Mouse (Mus musculus): ENCODE data around the gene Hist3h2ba. TPM values are rescaled to one million over a fixed set of nuclear protein-coding genes. Genes with fewer than 3 reads are reported as not detected.
"Not testable (repeated sequence)": the region's sequence is repeated elsewhere in the genome, so short reads cannot be mapped to it uniquely, and the experiment has no call there.

The Hist3h2ba gene
- polyA plus RNA-seq, 1 experiment from 2014 or later: 5.5 TPM

- Histone ChIP-seq H3K4me1 (replicated peaks) (peaks cover 35% of the 10 kb centered on the region), H3K9ac (peak overlapping the region; percentile 98), H3K4me3 (replicated peaks) (peak overlapping the region; percentile 94), H3K27ac (peak overlapping the region; percentile 95), H3K27me3 (peaks cover 18% of the 10 kb centered on the region), H3K9me3 (replicated peaks) (no peaks in the 10 kb centered on the region), H3K4me2 (peak overlapping the region; percentile 96), H3K36me3 (peaks cover 29% of the 10 kb centered on the region)
- ATAC-seq (ENCODE audit: low read depth): no peak
- WGBS (ENCODE audit: insufficient replicate concordance): 23% methylated on average over 6 of the region's 6 CpGs
- no peak for DNase-seq
These were observed 9.7 kb upstream of the Hist3h2ba start for GRCm38 (mm10) chr11:58939088-58939439.

GRCm38 (mm10) chr11:58944136-58944535 is 4.6 kb upstream of the Hist3h2ba start:
- no peak overlapping the region for H3K4me3 ChIP-seq (replicated peaks)
- 65% methylated on average over 5 of the region's 5 CpGs for WGBS (ENCODE audit: insufficient replicate concordance)
- no peak overlapping the region for H3K9ac ChIP-seq
- no peaks in the 10 kb centered on the region for H3K9me3 ChIP-seq (replicated peaks)
- no peak overlapping the region for H3K4me2 ChIP-seq
- H3K27me3 ChIP-seq: peaks cover 69% of the 10 kb centered on the region
- DNase-seq (no peak), ATAC-seq (ENCODE audit: low read depth) (no peak)
- no peaks in the 10 kb centered on the region for H3K36me3 ChIP-seq
- H3K27ac ChIP-seq: no peak overlapping the region
- H3K4me1 ChIP-seq (replicated peaks): peaks cover 22% of the 10 kb centered on the region

- Histone ChIP-seq H3K27me3 (peaks cover 97% of the 10 kb centered on the region), H3K4me2 (peak overlapping the region; percentile 77; the same call in 1 of the 2 replicates), H3K36me3 (no peaks in the 10 kb centered on the region), H3K4me3 (replicated peaks) (no peak overlapping the region), H3K9ac (peak overlapping the region; percentile 0; the same call in 1 of the 2 replicates), H3K27ac (no peak overlapping the region), H3K4me1 (replicated peaks) (peaks cover 27% of the 10 kb centered on the region), H3K9me3 (replicated peaks) (no peaks in the 10 kb centered on the region)
- no peak for ATAC-seq (ENCODE audit: low read depth)
- no peak for DNase-seq
- WGBS (ENCODE audit: insufficient replicate concordance): 53% methylated on average over 3 of the region's 3 CpGs
These were observed 1.4 kb upstream of the Hist3h2ba start for GRCm38 (mm10) chr11:58947306-58947705.

- peak overlapping the region; percentile 59 for H3K4me3 ChIP-seq (replicated peaks)
- H3K9me3 ChIP-seq (replicated peaks): no peaks in the 10 kb centered on the region
- peak overlapping the region; percentile 35 for H3K27ac ChIP-seq
- H3K27me3 ChIP-seq: peaks cover 90% of the 10 kb centered on the region
- 20% methylated on average over 23 of the region's 23 CpGs for WGBS (ENCODE audit: insufficient replicate concordance)
- peak overlapping the region; percentile 35 for H3K9ac ChIP-seq
- H3K4me2 ChIP-seq: peak overlapping the region; percentile 77
- ATAC-seq (ENCODE audit: low read depth) (peak; percentile 43; the same call in 1 of the 2 replicates), DNase-seq (no peak)
- H3K36me3 ChIP-seq: no peaks in the 10 kb centered on the region
- H3K4me1 ChIP-seq (replicated peaks): peaks cover 30% of the 10 kb centered on the region
These were observed 757 bp upstream of the Hist3h2ba start for GRCm38 (mm10) chr11:58947798-58948528.

- peak overlapping the region; percentile 59 for H3K4me3 ChIP-seq (replicated peaks)
- no peak for ATAC-seq (ENCODE audit: low read depth)
- H3K4me2 ChIP-seq: peak overlapping the region; percentile 77
- 20% methylated on average over 20 of the region's 20 CpGs for WGBS (ENCODE audit: insufficient replicate concordance)
- peaks cover 72% of the 10 kb centered on the region for H3K27me3 ChIP-seq
- no peaks in the 10 kb centered on the region for H3K9me3 ChIP-seq (replicated peaks)
- peak overlapping the region; percentile 74 for H3K9ac ChIP-seq
- H3K27ac ChIP-seq: peak overlapping the region; percentile 77
- DNase-seq: no peak
- H3K36me3 ChIP-seq: no peaks in the 10 kb centered on the region
- H3K4me1 ChIP-seq (replicated peaks): peaks cover 40% of the 10 kb centered on the region
These were observed 1.0 kb downstream of the Hist3h2ba start for GRCm38 (mm10) chr11:58949480-58950431.

GRCm38 (mm10) chr11:58951210-58951609 is 2.5 kb downstream of the Hist3h2ba start:
- Histone ChIP-seq H3K4me3 (replicated peaks) (no peak overlapping the region), H3K4me1 (replicated peaks) (peaks cover 46% of the 10 kb centered on the region), H3K36me3 (no peaks in the 10 kb centered on the region), H3K9me3 (replicated peaks) (no peaks in the 10 kb centered on the region), H3K9ac (no peak overlapping the region), H3K4me2 (no peak overlapping the region), H3K27me3 (peaks cover 57% of the 10 kb centered on the region), H3K27ac (no peak overlapping the region)
- DNase-seq (no peak), ATAC-seq (ENCODE audit: low read depth) (no peak)
- WGBS (ENCODE audit: insufficient replicate concordance): 78% methylated on average over 5 of the region's 5 CpGs

GRCm38 (mm10) chr11:58953351-58954169 is 4.8 kb downstream of the Hist3h2ba start:
- peak; percentile 32 for ATAC-seq (ENCODE audit: low read depth)
- under 1% methylated on average over 33 of the region's 33 CpGs for WGBS (ENCODE audit: insufficient replicate concordance)

GRCm38 (mm10) chr11:58954170-58954419 is 5.4 kb downstream of the Hist3h2ba start:
- Histone ChIP-seq H3K4me1 (replicated peaks) (peaks cover 58% of the 10 kb centered on the region), H3K27me3 (peaks cover 29% of the 10 kb centered on the region), H3K27ac (peak overlapping the region; percentile 100), H3K9ac (peak overlapping the region; percentile 91), H3K4me2 (peak overlapping the region; percentile 95), H3K4me3 (replicated peaks) (peak overlapping the region; percentile 93), H3K36me3 (peaks cover 23% of the 10 kb centered on the region)
- not testable (repeated sequence) for DNase-seq; H3K9me3 ChIP-seq (replicated peaks); ATAC-seq (ENCODE audit: low read depth)
- under 1% methylated on average over 17 of the region's 17 CpGs for WGBS (ENCODE audit: insufficient replicate concordance)

More at GRCm38 (mm10) chr11:58953351-58954169, 4.8 kb downstream of the Hist3h2ba start:
- H3K4me1 ChIP-seq (replicated peaks): peaks cover 58% of the 10 kb centered on the region
- H3K4me2 ChIP-seq: peak overlapping the region; percentile 95
- peak overlapping the region; percentile 100 for H3K27ac ChIP-seq
- DNase-seq: no peak
- H3K9me3 ChIP-seq (replicated peaks): no peaks in the 10 kb centered on the region
- peak overlapping the region; percentile 93 for H3K4me3 ChIP-seq (replicated peaks)
- peaks cover 23% of the 10 kb centered on the region for H3K36me3 ChIP-seq
- H3K9ac ChIP-seq: peak overlapping the region; percentile 91
- H3K27me3 ChIP-seq: peaks cover 34% of the 10 kb centered on the region

- peak within 1 kb of the TSS; percentile 95 for H3K4me2 ChIP-seq
- no peaks in the 10 kb centered on the region for H3K9me3 ChIP-seq (replicated peaks)
- H3K4me3 ChIP-seq (replicated peaks): peak within 1 kb of the TSS; percentile 93
- DNase-seq (peak; percentile 88), ATAC-seq (ENCODE audit: low read depth) (peak; percentile 85)
- H3K4me1 ChIP-seq (replicated peaks): peaks cover 58% of the 10 kb centered on the region
- peaks cover 24% of the 10 kb centered on the region for H3K27me3 ChIP-seq
- H3K27ac ChIP-seq: peak within 1 kb of the TSS; percentile 100
- H3K9ac ChIP-seq: peak within 1 kb of the TSS; percentile 99
- peaks cover 23% of the 10 kb centered on the region for H3K36me3 ChIP-seq
- WGBS (ENCODE audit: insufficient replicate concordance): under 1% methylated on average over 49 of the region's 49 CpGs
These were observed 5.9 kb downstream of the Hist3h2ba start, which contains the start of the genes Hist3h2a and Trim17 for GRCm38 (mm10) chr11:58954420-58955142. TSS of gene Hist3h2a (plus strand) at chr11:58954685. TSS of gene Trim17 (plus strand) at chr11:58954685.

GRCm38 (mm10) chr11:58955143-58955867 is 6.6 kb downstream of the Hist3h2ba start:
- Histone ChIP-seq H3K4me1 (replicated peaks) (peaks cover 55% of the 10 kb centered on the region), H3K27ac (peak overlapping the region; percentile 100), H3K4me2 (peak overlapping the region; percentile 95), H3K36me3 (peaks cover 23% of the 10 kb centered on the region), H3K9ac (peak overlapping the region; percentile 99), H3K27me3 (peaks cover 17% of the 10 kb centered on the region), H3K9me3 (replicated peaks) (no peaks in the 10 kb centered on the region), H3K4me3 (replicated peaks) (peak overlapping the region; percentile 93)
- DNase-seq: no peak
- peak; percentile 16 for ATAC-seq (ENCODE audit: low read depth)
- under 1% methylated on average over 20 of the region's 20 CpGs for WGBS (ENCODE audit: insufficient replicate concordance)

Data from liver, embryonic 13.5 days (tissue).